ENCODE assay signal across 17 mouse cellular contexts in genomic region chr1:88302057-88302740, GRCm38 (mm10). TPM values are rescaled to one million over a fixed set of nuclear protein-coding genes. Genes with fewer than 3 reads are reported as not detected.
DNase-seq lines count a peak whose midpoint lies in the region; ATAC-seq and TF ChIP-seq lines count a peak whose summit lies in the region.
"Had no signal": no experiment of that assay in that cellular context is flagged by ENCODE, and none has a peak within 500 bp of the region (broad histone marks: within the 10 kb centered on the region; RNA-seq: fewer than 3 reads in every experiment).

No protein-coding gene starts in this region.

- H3K4me2 ChIP-seq in forebrain, embryonic 11.5 days (ENCODE audit: low read depth, low read length, severe bottlenecking): no peak overlapping the region
- no peak overlapping the region for H3K4me2 ChIP-seq in forebrain, embryonic 14.5 days (ENCODE audit: low read length)
- H3K4me2 ChIP-seq in liver, embryonic 11.5 days: no peak overlapping the region
- no peak overlapping the region for H3K4me2 ChIP-seq in liver, postnatal 0 days (ENCODE audit: low read depth, low read length)
- no peak overlapping the region for H3K4me2 ChIP-seq in CH12.LX (ENCODE audit: insufficient read depth, low read depth, poor library complexity, severe bottlenecking)
- H3K4me2 ChIP-seq: limb, embryonic 12.5 days had no signal

- no peak for DNase-seq in forebrain, embryonic 11.5 days (ENCODE audit: low spot score)
- DNase-seq in forebrain, embryonic 14.5 days (ENCODE audit: low spot score): no peak
- DNase-seq in liver, embryonic 11.5 days (ENCODE audit: low spot score): peak; percentile 33
- DNase-seq in liver, postnatal 0 days: no peak
- DNase-seq in CH12.LX (ENCODE audit: extremely low read depth): no peak
- DNase-seq in limb, embryonic 10.5 days (ENCODE audit: low spot score): peak; percentile 39
- DNase-seq in layer of hippocampus, postnatal 25 days (ENCODE audit: extremely low spot score in 1 of 2, low spot score in 1 of 2): no peak
- no peak for DNase-seq in gastrocnemius, postnatal 14 days
- DNase-seq: adrenal gland, postnatal 10 days; kidney, adult 18-20 months; lung, postnatal 36 days; thymus, adult 18-20 months had no signal

- H3K36me3 ChIP-seq in forebrain, embryonic 11.5 days (ENCODE audit: control insufficient read depth, insufficient read depth, low read length): no peaks in the 10 kb centered on the region
- no peaks in the 10 kb centered on the region for H3K36me3 ChIP-seq in forebrain, embryonic 14.5 days (ENCODE audit: control insufficient read depth, insufficient read depth, low read length)
- H3K36me3 ChIP-seq in liver, embryonic 11.5 days (ENCODE audit: control insufficient read depth, insufficient read depth, low read length): 0 out of 2 replicates have a peak, but pooled peaks cover 2% of the 10 kb centered on the region
- H3K36me3 ChIP-seq in liver, postnatal 0 days (replicated peaks; ENCODE audit: insufficient read depth, low read length): no peaks in the 10 kb centered on the region
- no peaks in the 10 kb centered on the region for H3K36me3 ChIP-seq in CH12.LX (replicated peaks in 1 of 2; ENCODE audit: control insufficient read depth in 1 of 2, insufficient read depth in 1 of 2, low read length in 1 of 2)
- H3K36me3 ChIP-seq in limb, embryonic 10.5 days: no peaks in the 10 kb centered on the region
- H3K36me3 ChIP-seq: limb, embryonic 12.5 days had no signal

- TF ChIP-seq CTCF in liver, postnatal 0 days (IDR thresholded peaks at IDR 0.05; ENCODE audit: low read depth): no peak
- TF ChIP-seq CTCF in CH12.LX (conservative IDR thresholded peaks at IDR 0.05 in 1 of 2, IDR thresholded peaks at IDR 0.05 in 1 of 2; ENCODE audit: low read depth in 2 of 2, low read length in 2 of 2): no peak

- no peaks in the 10 kb centered on the region for H3K79me2 ChIP-seq in CH12.LX (replicated peaks; ENCODE audit: control insufficient read depth, extremely low read depth, insufficient read depth, poor library complexity, severe bottlenecking)

- no peak overlapping the region for H3K4me3 ChIP-seq in forebrain, embryonic 11.5 days (ENCODE audit: low read depth, low read length)
- H3K4me3 ChIP-seq in forebrain, embryonic 14.5 days (ENCODE audit: low read depth, low read length): no peak overlapping the region
- no peak overlapping the region for H3K4me3 ChIP-seq in liver, embryonic 11.5 days (ENCODE audit: low read depth, low read length)
- H3K4me3 ChIP-seq in liver, postnatal 0 days (ENCODE audit: low read depth, low read length): no peak overlapping the region
- no peak overlapping the region for H3K4me3 ChIP-seq in CH12.LX (replicated peaks in 1 of 3; ENCODE audit: low read depth in 2 of 3, low read length in 2 of 3, poor library complexity in 1 of 3)
- no peak overlapping the region for H3K4me3 ChIP-seq in limb, embryonic 10.5 days
- H3K4me3 ChIP-seq: layer of hippocampus, adult 2 months; limb, embryonic 12.5 days had no signal

- H3K27me3 ChIP-seq in forebrain, embryonic 11.5 days (ENCODE audit: control insufficient read depth, insufficient read depth, low read length): no peaks in the 10 kb centered on the region
- H3K27me3 ChIP-seq in forebrain, embryonic 14.5 days (replicated peaks; ENCODE audit: control insufficient read depth, insufficient read depth, low read length): no peaks in the 10 kb centered on the region
- H3K27me3 ChIP-seq in liver, embryonic 11.5 days (replicated peaks; ENCODE audit: control insufficient read depth, insufficient read depth, low read length): no peaks in the 10 kb centered on the region
- H3K27me3 ChIP-seq in liver, postnatal 0 days (ENCODE audit: insufficient read depth, low read length): no peaks in the 10 kb centered on the region
- peaks cover 30% of the 10 kb centered on the region for H3K27me3 ChIP-seq in CH12.LX (replicated peaks)
- H3K27me3 ChIP-seq in limb, embryonic 10.5 days (ENCODE audit: low read depth, poor library complexity, severe bottlenecking): no peaks in the 10 kb centered on the region
- H3K27me3 ChIP-seq: limb, embryonic 12.5 days had no signal

- TF ChIP-seq RAD21 in CH12.LX (IDR thresholded peaks at IDR 0.05; ENCODE audit: low read depth, low read length): no peak

- 65% methylated on average over 14 of the region's 14 CpGs for whole genome bisulfite sequencing in forebrain, embryonic 11.5 days
- 65% methylated on average over 14 of the region's 14 CpGs for WGBS in forebrain, embryonic 14.5 days
- WGBS in liver, embryonic 11.5 days: 62% methylated on average over 14 of the region's 14 CpGs
- 58% methylated on average over 14 of the region's 14 CpGs for WGBS in liver, postnatal 0 days (ENCODE audit: insufficient replicate concordance)
- WGBS in limb, embryonic 10.5 days: 69% methylated on average over 14 of the region's 14 CpGs

- intact Hi-C loops in gastrocnemius, postnatal 14 days (cut with DNase I; ENCODE audit: low total_unique reads): no loop called here

- 0 out of 2 replicates have a peak, but pooled peaks have one; percentile 4 for ATAC-seq in forebrain, embryonic 11.5 days (replicated peaks; ENCODE audit: low FRiP score)
- no peak for ATAC-seq in forebrain, embryonic 14.5 days
- ATAC-seq in liver, embryonic 11.5 days (replicated peaks; ENCODE audit: low FRiP score): no peak; the same call in 1 of the 2 replicates
- no peak for ATAC-seq in liver, postnatal 0 days

- no peak for TF ChIP-seq POLR2A in CH12.LX (IDR thresholded peaks at IDR 0.05; ENCODE audit: low read depth, low read length)

- H3K9ac ChIP-seq in forebrain, embryonic 11.5 days (ENCODE audit: low read length): no peak overlapping the region
- H3K9ac ChIP-seq in forebrain, embryonic 14.5 days (ENCODE audit: low read length): no peak overlapping the region
- no peak overlapping the region for H3K9ac ChIP-seq in liver, embryonic 11.5 days (ENCODE audit: low read depth, low read length)
- H3K9ac ChIP-seq in liver, postnatal 0 days (replicated peaks): no peak overlapping the region
- no peak overlapping the region for H3K9ac ChIP-seq in CH12.LX (ENCODE audit: insufficient read depth, low read depth)
- H3K9ac ChIP-seq: limb, embryonic 12.5 days had no signal

- no peak overlapping the region for H3K27ac ChIP-seq in forebrain, embryonic 11.5 days (ENCODE audit: low read depth, low read length)
- no peak overlapping the region for H3K27ac ChIP-seq in forebrain, embryonic 14.5 days (ENCODE audit: low read depth, low read length)
- no peak overlapping the region for H3K27ac ChIP-seq in liver, embryonic 11.5 days (ENCODE audit: low read depth, low read length)
- no peak overlapping the region for H3K27ac ChIP-seq in liver, postnatal 0 days (ENCODE audit: low read depth)
- H3K27ac ChIP-seq in CH12.LX (ENCODE audit: insufficient read depth, low read depth): no peak overlapping the region
- no peak overlapping the region for H3K27ac ChIP-seq in limb, embryonic 10.5 days
- H3K27ac ChIP-seq: layer of hippocampus, adult 2 months; limb, embryonic 12.5 days had no signal

- dilution Hi-C loops in CH12.LX (cut with MboI; ENCODE audit: extremely low pct_ligation_motif_present, extremely low pct_unique_long_range_greater_than_20kb, low sequenced_read_pairs): no loop called here

- H3K4me1 ChIP-seq in forebrain, embryonic 11.5 days (replicated peaks; ENCODE audit: control insufficient read depth, insufficient read depth, low read length): no peaks in the 10 kb centered on the region
- no peaks in the 10 kb centered on the region for H3K4me1 ChIP-seq in forebrain, embryonic 14.5 days (ENCODE audit: control insufficient read depth, insufficient read depth, low read length)
- no peaks in the 10 kb centered on the region for H3K4me1 ChIP-seq in liver, embryonic 11.5 days (replicated peaks; ENCODE audit: control insufficient read depth, insufficient read depth, low read length)
- no peaks in the 10 kb centered on the region for H3K4me1 ChIP-seq in liver, postnatal 0 days (ENCODE audit: insufficient read depth)
- H3K4me1 ChIP-seq in CH12.LX (ENCODE audit: control insufficient read depth in 1 of 2, insufficient read depth in 2 of 2): no peaks in the 10 kb centered on the region
- H3K4me1 ChIP-seq in limb, embryonic 10.5 days: no peaks in the 10 kb centered on the region
- H3K4me1 ChIP-seq: limb, embryonic 12.5 days had no signal

- TF ChIP-seq EP300 in liver, postnatal 0 days (IDR thresholded peaks at IDR 0.05; ENCODE audit: low read depth): no peak
- no peak for TF ChIP-seq EP300 in CH12.LX (IDR thresholded peaks at IDR 0.05; ENCODE audit: low read length)

- peaks cover 86% of the 10 kb centered on the region for H3K9me3 ChIP-seq in forebrain, embryonic 11.5 days (ENCODE audit: control insufficient read depth, low read length)
- H3K9me3 ChIP-seq in forebrain, embryonic 14.5 days (replicated peaks; ENCODE audit: control insufficient read depth, low read length): peaks cover 79% of the 10 kb centered on the region
- peaks cover 79% of the 10 kb centered on the region for H3K9me3 ChIP-seq in liver, embryonic 11.5 days (ENCODE audit: control insufficient read depth, low read length)
- H3K9me3 ChIP-seq in liver, postnatal 0 days (ENCODE audit: low read length): peaks cover 17% of the 10 kb centered on the region
- H3K9me3 ChIP-seq in CH12.LX (replicated peaks; ENCODE audit: low read length): peaks cover 31% of the 10 kb centered on the region
- H3K9me3 ChIP-seq in limb, embryonic 10.5 days (replicated peaks): peaks cover 78% of the 10 kb centered on the region

- in situ Hi-C loops in CH12.LX (cut with MboI; ENCODE audit: low pct_ligation_motif_present, low pct_unique_long_range_greater_than_20kb, low sequenced_read_pairs): no loop called here

RNA-seq across cellular contexts. Expression of gene Trpm8, which starts 24.7 kb away (rescaled TPM):
- not detected in 2 replicates for polyA plus RNA-seq in forebrain, embryonic 11.5 days (2014; fragmentation: Nextera tagmentation; extraction: Ambion mirVana)
- not detected in 2 replicates for polyA plus RNA-seq in forebrain, embryonic 14.5 days (2014; fragmentation: Nextera tagmentation; extraction: Ambion mirVana)
- not detected in 2 replicates for polyA plus RNA-seq in liver, embryonic 11.5 days (2014; fragmentation: Nextera tagmentation; extraction: Ambion mirVana)
- polyA plus RNA-seq in liver, postnatal 0 days (2015; fragmentation: Nextera tagmentation; extraction: Ambion mirVana): not detected in 2 replicates
- total RNA-seq in CH12.LX (2012; rRNA removed) (not detected in 2 replicates), CH12.LX (2014; rRNA removed) (not detected in 2 replicates)
- not detected in 2 replicates for polyA plus RNA-seq in CH12.LX (2012; ENCODE audit: insufficient read length, low read depth)
- polyA plus RNA-seq in limb, embryonic 10.5 days (2016; fragmentation: Nextera tagmentation; extraction: Ambion mirVana): not detected in 2 replicates
- total RNA-seq in layer of hippocampus, postnatal 25 days (2021): under 1 TPM; 0.12 TPM
- not detected for total RNA-seq in gastrocnemius, postnatal 14 days (2021)
- total RNA-seq: adrenal gland, postnatal 10 days; common myeloid progenitor, adult 5-6 weeks; gastrocnemius, adult 18-20 months had no signal
- polyA plus RNA-seq: limb, embryonic 12.5 days; spleen, adult 2 months had no signal

RNA-seq across cellular contexts. Expression of gene Hjurp, which starts 24.8 kb away (rescaled TPM):
- polyA plus RNA-seq in forebrain, embryonic 11.5 days (2014; fragmentation: Nextera tagmentation; extraction: Ambion mirVana): 221 and 223 TPM in 2 replicates
- 64.5 and 76.3 TPM in 2 replicates for polyA plus RNA-seq in forebrain, embryonic 14.5 days (2014; fragmentation: Nextera tagmentation; extraction: Ambion mirVana)
- polyA plus RNA-seq in liver, embryonic 11.5 days (2014; fragmentation: Nextera tagmentation; extraction: Ambion mirVana): 146 and 168 TPM in 2 replicates
- 31.4 and 37.0 TPM in 2 replicates for polyA plus RNA-seq in liver, postnatal 0 days (2015; fragmentation: Nextera tagmentation; extraction: Ambion mirVana)
- 65.2 and 69.8 TPM in 2 replicates for total RNA-seq in CH12.LX (2012; rRNA removed)
- 74.1 and 80.8 TPM in 2 replicates for total RNA-seq in CH12.LX (2014; rRNA removed)
- 64.8 and 67.6 TPM in 2 replicates for polyA plus RNA-seq in CH12.LX (2012; ENCODE audit: insufficient read length, low read depth)
- polyA plus RNA-seq in limb, embryonic 10.5 days (2016; fragmentation: Nextera tagmentation; extraction: Ambion mirVana): 206 and 245 TPM in 2 replicates
- total RNA-seq in layer of hippocampus, postnatal 25 days (2021): 10 to 100 TPM; 26.9 to 33.9 TPM
- total RNA-seq in gastrocnemius, postnatal 14 days (2021): 10 to 100 TPM; 16.8 to 17.1 TPM

Comparison
In these comparisons a context has a peak if more than half of its experiments do, and no peak if none do; other contexts are left out.
1. DNase-seq: peak in liver, embryonic 11.5 days (single experiment) and limb, embryonic 10.5 days (single experiment); none in forebrain, embryonic 11.5 days (single experiment), forebrain, embryonic 14.5 days (single experiment), liver, postnatal 0 days (single experiment), CH12.LX (single experiment), layer of hippocampus, postnatal 25 days (0 of 2) and gastrocnemius, postnatal 14 days (single experiment).